Mouse (Mus musculus) embryonic fibroblast, embryonic 13.5 days (primary cell): Measurements from ENCODE around the gene Hivep3. TPM values are rescaled to one million over a fixed set of nuclear protein-coding genes. Genes with fewer than 3 reads are reported as not detected.

Experiments
- H3K27ac ChIP-seq: 2 replicates; pipeline ENCODE4 v1.5.1; 2012; ENCODE audit warnings: low read length, control low read depth, inconsistent platforms; ENCODE audit not compliant: insufficient read depth
- H3K4me1 ChIP-seq: 2 replicates; pipeline ENCODE4 v1.6.1; 2011; ENCODE audit warnings: low read length; ENCODE audit not compliant: control insufficient read depth, insufficient read depth
- H3K4me3 ChIP-seq: 2 replicates; pipeline ENCODE4 v1.5.1; 2011; ENCODE audit warnings: mild to moderate bottlenecking, control low read depth, low read length; ENCODE audit not compliant: insufficient read depth
- CTCF ChIP-seq: IDR thresholded peaks from 2 replicates; pipeline ENCODE4 v1.5.1; 2011; ENCODE audit warnings: mild to moderate bottlenecking, control low read depth, low read length, moderate library complexity, borderline replicate concordance; ENCODE audit not compliant: insufficient read depth
- POLR2A ChIP-seq: IDR thresholded peaks from 2 replicates; pipeline ENCODE4 v1.6.1; 2011; ENCODE audit warnings: low read depth, mild to moderate bottlenecking, control low read depth, low read length, moderate library complexity
- polyA plus RNA-seq: library from polyadenylated mRNA; stranded (reverse); fragments of >200 nt; gene quantifications from 2 replicates; pipeline ENCODE4 v1.2.4, GENCODE M21; 2011; ENCODE audit warnings: low read depth; ENCODE audit not compliant: missing spikeins, insufficient read length

Gene Hivep3
- polyA plus RNA-seq, 1 experiment = 3.8 TPM

GRCm38 (mm10) chr4:119955008-119955407 is 221.4 kb downstream of the Hivep3 start:
- Histone ChIP-seq H3K27ac (no peak overlapping the region), H3K4me3 (no peak overlapping the region), H3K4me1 (peaks cover 17% of the 10 kb centered on the region)
- no peak for TF ChIP-seq POLR2A
- no peak for TF ChIP-seq CTCF

GRCm38 (mm10) chr4:119957970-119958369 is 224.4 kb downstream of the Hivep3 start:
- H3K4me1 ChIP-seq = peaks cover 17% of the 10 kb centered on the region
- TF ChIP-seq POLR2A = no peak
- no peak for TF ChIP-seq CTCF
- H3K27ac ChIP-seq = no peak overlapping the region
- H3K4me3 ChIP-seq = no peak overlapping the region

GRCm38 (mm10) chr4:119959293-119959692 is 225.7 kb downstream of the Hivep3 start:
- H3K4me1 ChIP-seq = peaks cover 17% of the 10 kb centered on the region

GRCm38 (mm10) chr4:119959873-119960272 is 226.3 kb downstream of the Hivep3 start:
- Histone ChIP-seq H3K4me3 (no peak overlapping the region), H3K27ac (no peak overlapping the region), H3K4me1 (peaks cover 17% of the 10 kb centered on the region)
- no peak for TF ChIP-seq CTCF
- TF ChIP-seq POLR2A = no peak

More at GRCm38 (mm10) chr4:119959293-119959692, 225.7 kb downstream of the Hivep3 start:
- Histone ChIP-seq H3K27ac (no peak overlapping the region), H3K4me3 (no peak overlapping the region)
- no peak for TF ChIP-seq POLR2A

- TF ChIP-seq CTCF = no peak
- no peak for TF ChIP-seq POLR2A
- Histone ChIP-seq H3K4me1 (peaks cover 14% of the 10 kb centered on the region), H3K27ac (no peak overlapping the region), H3K4me3 (no peak overlapping the region)
Observed at GRCm38 (mm10) chr4:119960523-119960922, 226.9 kb downstream of the Hivep3 start.

DNA sequence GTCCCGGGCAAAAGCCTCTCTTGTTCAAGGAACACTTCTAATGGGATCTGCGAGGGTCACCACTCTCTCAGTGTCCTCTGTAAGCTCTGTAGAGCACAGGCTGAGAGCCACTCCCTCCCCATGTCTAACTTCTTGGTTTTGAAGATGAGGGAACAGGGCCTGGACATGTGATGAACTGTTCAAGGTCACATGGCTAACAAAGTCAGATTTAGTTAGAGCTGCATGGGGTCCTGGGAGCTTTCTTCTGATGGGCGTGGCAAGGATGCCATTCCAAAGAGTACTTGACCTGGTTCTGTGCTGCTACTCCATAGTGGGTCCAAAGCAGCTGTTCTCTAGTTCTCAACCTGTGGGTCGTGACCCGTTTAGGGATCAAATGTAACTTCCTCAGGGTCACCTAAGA is 227.6 kb downstream of the Hivep3 start:
- Histone ChIP-seq H3K4me1 (0 out of 2 replicates have a peak, but pooled peaks cover 8% of the 10 kb centered on the region), H3K4me3 (no peak overlapping the region), H3K27ac (no peak overlapping the region)
- TF ChIP-seq POLR2A (no peak), CTCF (no peak)

GRCm38 (mm10) chr4:119962066-119962465 is 228.5 kb downstream of the Hivep3 start:
- H3K27ac ChIP-seq = no peak overlapping the region
- no peak overlapping the region for H3K4me3 ChIP-seq
- TF ChIP-seq POLR2A = no peak
- no peak for TF ChIP-seq CTCF
- H3K4me1 ChIP-seq = 0 out of 2 replicates have a peak, but pooled peaks cover 7% of the 10 kb centered on the region

GRCm38 (mm10) chr4:119966105-119967072 is 232.8 kb downstream of the Hivep3 start:
- no peak overlapping the region for H3K4me3 ChIP-seq
- H3K27ac ChIP-seq = no peak overlapping the region
- no peaks in the 10 kb centered on the region for H3K4me1 ChIP-seq
- no peak for TF ChIP-seq POLR2A
- no peak for TF ChIP-seq CTCF

- Histone ChIP-seq H3K4me1 (no peaks in the 10 kb centered on the region), H3K4me3 (no peak overlapping the region), H3K27ac (no peak overlapping the region)
- TF ChIP-seq POLR2A = no peak
- no peak for TF ChIP-seq CTCF
Observed at GRCm38 (mm10) chr4:119967073-119967608, 233.6 kb downstream of the Hivep3 start.

DNA sequence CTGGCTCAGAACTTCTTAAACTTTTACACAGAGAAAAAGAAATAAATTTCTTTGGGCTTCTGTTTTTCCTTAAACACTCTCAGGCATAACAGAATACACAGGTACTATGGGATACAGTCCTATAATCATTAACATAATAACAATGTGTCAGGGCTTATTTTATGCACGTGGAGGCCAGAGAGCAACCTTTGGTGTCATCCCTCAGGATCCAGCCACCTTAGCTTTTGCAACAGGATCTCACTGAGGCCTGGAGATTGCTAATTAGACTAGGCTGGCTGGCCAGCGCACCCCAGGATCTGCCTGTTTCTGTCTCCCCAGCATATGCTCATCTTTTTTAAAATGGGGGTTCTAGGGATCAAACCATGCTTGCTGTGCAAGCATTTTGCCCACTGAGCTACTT is 234.1 kb downstream of the Hivep3 start:
- TF ChIP-seq POLR2A = no peak
- no peak overlapping the region for H3K4me3 ChIP-seq
- H3K27ac ChIP-seq = no peak overlapping the region
- no peaks in the 10 kb centered on the region for H3K4me1 ChIP-seq
